Mouse (Mus musculus): ENCODE data around the gene Ncor2. TPM values are rescaled to one million over a fixed set of nuclear protein-coding genes. Genes with fewer than 3 reads are reported as not detected.
A peak's percentile ranks its signal among the peaks of the same experiment; 100 is the strongest.

Gene Ncor2
- polyA plus RNA-seq, 1 experiment, result not detected

- WGBS, result 5% methylated on average over 5 of the region's 5 CpGs
- peak overlapping the region; percentile 68 for H3K27ac ChIP-seq (ENCODE audit: insufficient read depth, low read depth, low read length)
- H3K4me1 ChIP-seq (ENCODE audit: control insufficient read depth, insufficient read depth, low read length), result peaks cover 80% of the 10 kb centered on the region
- TF ChIP-seq POLR2A (IDR thresholded peaks at IDR 0.05; ENCODE audit: insufficient read depth, low read depth, low read length) (no peak), CTCF (IDR thresholded peaks at IDR 0.05; ENCODE audit: insufficient read depth, low read depth, low read length) (no peak)
- no peak overlapping the region for H3K4me3 ChIP-seq (ENCODE audit: insufficient read depth, low read depth, low read length)
Measured at GRCm38 (mm10) chr5:125148686-125149085, 30.3 kb downstream of the Ncor2 start.

- H3K4me1 ChIP-seq (ENCODE audit: control insufficient read depth, insufficient read depth, low read length), result peaks cover 80% of the 10 kb centered on the region
- peak overlapping the region; percentile 68 for H3K27ac ChIP-seq (ENCODE audit: insufficient read depth, low read depth, low read length)
- WGBS, result 7% methylated on average over 10 of the region's 10 CpGs
- TF ChIP-seq POLR2A (IDR thresholded peaks at IDR 0.05; ENCODE audit: insufficient read depth, low read depth, low read length), result no peak
- no peak for TF ChIP-seq CTCF (IDR thresholded peaks at IDR 0.05; ENCODE audit: insufficient read depth, low read depth, low read length)
- no peak overlapping the region for H3K4me3 ChIP-seq (ENCODE audit: insufficient read depth, low read depth, low read length)
Measured at GRCm38 (mm10) chr5:125148173-125148572, 30.8 kb downstream of the Ncor2 start.

GRCm38 (mm10) chr5:125147124-125147523, 31.9 kb downstream of the Ncor2 start:
- no peak for TF ChIP-seq POLR2A (IDR thresholded peaks at IDR 0.05; ENCODE audit: insufficient read depth, low read depth, low read length)
- TF ChIP-seq CTCF (IDR thresholded peaks at IDR 0.05; ENCODE audit: insufficient read depth, low read depth, low read length), result no peak
- Histone ChIP-seq H3K27ac (ENCODE audit: insufficient read depth, low read depth, low read length) (peak overlapping the region; percentile 67), H3K4me3 (ENCODE audit: insufficient read depth, low read depth, low read length) (no peak overlapping the region), H3K4me1 (ENCODE audit: control insufficient read depth, insufficient read depth, low read length) (peaks cover 81% of the 10 kb centered on the region)
- WGBS, result 69% methylated on average over 4 of the region's 5 CpGs

- peak overlapping the region; percentile 49; the same call in 1 of the 2 replicates for H3K27ac ChIP-seq (ENCODE audit: insufficient read depth, low read depth, low read length)
- no peak overlapping the region for H3K4me3 ChIP-seq (ENCODE audit: insufficient read depth, low read depth, low read length)
- H3K4me1 ChIP-seq (ENCODE audit: control insufficient read depth, insufficient read depth, low read length), result peaks cover 82% of the 10 kb centered on the region
- TF ChIP-seq POLR2A (IDR thresholded peaks at IDR 0.05; ENCODE audit: insufficient read depth, low read depth, low read length), result no peak
- no peak for TF ChIP-seq CTCF (IDR thresholded peaks at IDR 0.05; ENCODE audit: insufficient read depth, low read depth, low read length)
- 63% methylated on average over 12 of the region's 12 CpGs for WGBS
Measured at GRCm38 (mm10) chr5:125143114-125143872, 35.7 kb downstream of the Ncor2 start.

DNA sequence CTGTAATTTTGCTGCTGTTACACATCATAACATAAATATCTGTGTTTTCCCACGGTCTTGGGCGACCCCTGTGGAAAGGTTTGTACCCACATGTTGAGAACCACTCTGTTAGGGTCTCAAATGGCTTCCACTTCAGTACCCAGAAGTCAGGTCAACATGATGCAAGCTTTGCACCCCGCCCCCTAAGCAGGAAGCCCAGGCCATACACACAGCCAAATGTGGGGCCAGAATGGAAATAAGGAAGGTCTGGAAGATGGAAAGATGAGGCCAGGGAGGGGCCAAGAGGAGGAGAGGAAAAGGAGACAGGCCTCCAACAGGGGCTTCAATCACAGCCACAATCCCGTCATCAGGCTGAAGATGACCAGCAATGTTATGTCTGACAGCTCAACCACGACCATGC, 37.1 kb downstream of the Ncor2 start:
- Histone ChIP-seq H3K27ac (ENCODE audit: insufficient read depth, low read depth, low read length) (peak overlapping the region; percentile 100), H3K4me3 (ENCODE audit: insufficient read depth, low read depth, low read length) (no peak overlapping the region), H3K4me1 (ENCODE audit: control insufficient read depth, insufficient read depth, low read length) (peaks cover 83% of the 10 kb centered on the region)
- WGBS, result 19% methylated on average over 5 of the region's 5 CpGs
- no peak for TF ChIP-seq CTCF (IDR thresholded peaks at IDR 0.05; ENCODE audit: insufficient read depth, low read depth, low read length)
- TF ChIP-seq POLR2A (IDR thresholded peaks at IDR 0.05; ENCODE audit: insufficient read depth, low read depth, low read length), result no peak

- Histone ChIP-seq H3K4me1 (ENCODE audit: control insufficient read depth, insufficient read depth, low read length) (peaks cover 84% of the 10 kb centered on the region), H3K27ac (ENCODE audit: insufficient read depth, low read depth, low read length) (peak overlapping the region; percentile 100), H3K4me3 (ENCODE audit: insufficient read depth, low read depth, low read length) (peak overlapping the region; percentile 33)
- WGBS, result 4% methylated on average over 7 of the region's 7 CpGs
- TF ChIP-seq POLR2A (IDR thresholded peaks at IDR 0.05; ENCODE audit: insufficient read depth, low read depth, low read length), result no peak
- no peak for TF ChIP-seq CTCF (IDR thresholded peaks at IDR 0.05; ENCODE audit: insufficient read depth, low read depth, low read length)
Measured at GRCm38 (mm10) chr5:125141525-125141880, 37.5 kb downstream of the Ncor2 start.

- Histone ChIP-seq H3K27ac (ENCODE audit: insufficient read depth, low read depth, low read length) (peak overlapping the region; percentile 100), H3K4me3 (ENCODE audit: insufficient read depth, low read depth, low read length) (peak overlapping the region; percentile 33), H3K4me1 (ENCODE audit: control insufficient read depth, insufficient read depth, low read length) (peaks cover 83% of the 10 kb centered on the region)
- TF ChIP-seq CTCF (IDR thresholded peaks at IDR 0.05; ENCODE audit: insufficient read depth, low read depth, low read length) (no peak), POLR2A (IDR thresholded peaks at IDR 0.05; ENCODE audit: insufficient read depth, low read depth, low read length) (no peak)
- WGBS, result under 1% methylated on average over 27 of the region's 27 CpGs
Measured at GRCm38 (mm10) chr5:125140832-125141524, 38.0 kb downstream of the Ncor2 start.

GRCm38 (mm10) chr5:125140151-125140699, 38.8 kb downstream of the Ncor2 start:
- Histone ChIP-seq H3K4me1 (ENCODE audit: control insufficient read depth, insufficient read depth, low read length) (peaks cover 78% of the 10 kb centered on the region), H3K4me3 (ENCODE audit: insufficient read depth, low read depth, low read length) (peak overlapping the region; percentile 31), H3K27ac (ENCODE audit: insufficient read depth, low read depth, low read length) (peak overlapping the region; percentile 100)
- TF ChIP-seq CTCF (IDR thresholded peaks at IDR 0.05; ENCODE audit: insufficient read depth, low read depth, low read length) (no peak), POLR2A (IDR thresholded peaks at IDR 0.05; ENCODE audit: insufficient read depth, low read depth, low read length) (no peak)
- WGBS, result 10% methylated on average over 19 of the region's 19 CpGs

GRCm38 (mm10) chr5:125139669-125140068, 39.4 kb downstream of the Ncor2 start:
- H3K4me1 ChIP-seq (ENCODE audit: control insufficient read depth, insufficient read depth, low read length), result peaks cover 84% of the 10 kb centered on the region
- TF ChIP-seq CTCF (IDR thresholded peaks at IDR 0.05; ENCODE audit: insufficient read depth, low read depth, low read length) (no peak), POLR2A (IDR thresholded peaks at IDR 0.05; ENCODE audit: insufficient read depth, low read depth, low read length) (no peak)
- 44% methylated on average over 5 of the region's 5 CpGs for WGBS
- H3K4me3 ChIP-seq (ENCODE audit: insufficient read depth, low read depth, low read length), result peak overlapping the region; percentile 31; the same call in 1 of the 2 replicates
- peak overlapping the region; percentile 100 for H3K27ac ChIP-seq (ENCODE audit: insufficient read depth, low read depth, low read length)
